Mouse (Mus musculus): ENCODE results near the gene Gramd1b. TPM values are rescaled to one million over a fixed set of nuclear protein-coding genes. Genes with fewer than 3 reads are reported as not detected.
A peak's percentile ranks its signal among the peaks of the same experiment; 100 is the strongest.

Gramd1b gene
- total RNA-seq, 1 experiment from 2014 or later: 22.2 TPM

DNA sequence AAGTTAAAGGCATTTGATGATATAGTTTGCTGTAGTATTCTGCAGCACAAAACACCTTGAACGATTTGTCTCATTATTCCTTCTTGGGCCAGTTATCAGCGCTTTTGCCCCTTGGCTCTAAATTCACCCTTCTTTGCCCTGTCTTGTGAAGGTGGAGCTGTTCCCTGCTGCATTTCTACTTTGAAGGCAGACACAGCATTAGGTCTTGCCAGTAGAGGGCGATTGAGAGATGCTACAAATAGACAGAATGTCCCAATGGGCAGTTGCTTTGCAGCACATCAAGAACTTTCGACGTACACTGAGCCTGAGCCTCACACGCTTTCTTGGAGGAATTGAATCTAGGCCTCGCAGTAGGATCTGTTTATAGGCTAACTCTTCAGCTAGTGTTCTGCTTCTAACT lies 180.5 kb downstream of the Gramd1b start:
- ATAC-seq (ENCODE audit: extremely low read depth, insufficient number of reproducible peaks, low FRiP score, poor library complexity, severe bottlenecking): peak; percentile 42; the same call in 1 of the 2 replicates

DNA sequence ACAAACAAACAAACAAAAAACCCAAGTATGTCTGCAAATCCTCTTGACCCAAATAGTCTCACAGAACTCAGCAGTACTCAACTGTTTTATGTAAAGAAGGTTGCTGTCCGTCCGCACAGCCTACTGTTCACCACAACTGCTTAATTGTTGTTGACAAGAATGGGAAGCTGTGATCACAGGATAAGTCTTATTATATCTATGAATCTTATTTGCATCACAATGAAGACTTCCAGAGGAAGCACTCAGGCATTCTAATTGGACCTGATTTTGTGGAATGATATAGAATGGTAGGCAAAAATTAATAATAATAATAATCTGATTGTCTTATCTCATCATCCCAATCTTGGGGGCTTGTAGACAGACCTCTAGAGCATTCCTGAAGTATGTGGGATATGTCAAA lies 181.1 kb downstream of the Gramd1b start:
- no peak for ATAC-seq (ENCODE audit: extremely low read depth, insufficient number of reproducible peaks, low FRiP score, poor library complexity, severe bottlenecking)

DNA sequence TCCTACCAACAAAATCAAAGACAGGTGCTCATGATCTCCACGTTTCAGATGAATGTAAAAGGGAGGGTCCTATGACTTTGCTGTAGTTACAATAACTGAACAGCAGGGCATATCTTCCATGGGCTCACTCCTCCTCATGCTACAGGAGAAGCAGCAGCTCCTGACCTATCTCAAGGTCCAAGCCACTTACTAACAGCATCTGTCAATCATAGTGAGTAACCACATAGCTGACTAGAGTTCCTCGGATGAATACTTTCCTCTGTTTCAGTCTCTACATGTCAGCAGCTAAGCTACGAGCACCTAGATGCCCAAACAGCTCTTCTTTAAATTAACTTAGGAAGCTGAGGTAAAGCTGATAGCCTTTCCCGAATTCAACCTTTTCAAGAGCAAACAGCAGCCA lies 181.6 kb downstream of the Gramd1b start:
- ATAC-seq (ENCODE audit: extremely low read depth, insufficient number of reproducible peaks, low FRiP score, poor library complexity, severe bottlenecking): no peak

DNA sequence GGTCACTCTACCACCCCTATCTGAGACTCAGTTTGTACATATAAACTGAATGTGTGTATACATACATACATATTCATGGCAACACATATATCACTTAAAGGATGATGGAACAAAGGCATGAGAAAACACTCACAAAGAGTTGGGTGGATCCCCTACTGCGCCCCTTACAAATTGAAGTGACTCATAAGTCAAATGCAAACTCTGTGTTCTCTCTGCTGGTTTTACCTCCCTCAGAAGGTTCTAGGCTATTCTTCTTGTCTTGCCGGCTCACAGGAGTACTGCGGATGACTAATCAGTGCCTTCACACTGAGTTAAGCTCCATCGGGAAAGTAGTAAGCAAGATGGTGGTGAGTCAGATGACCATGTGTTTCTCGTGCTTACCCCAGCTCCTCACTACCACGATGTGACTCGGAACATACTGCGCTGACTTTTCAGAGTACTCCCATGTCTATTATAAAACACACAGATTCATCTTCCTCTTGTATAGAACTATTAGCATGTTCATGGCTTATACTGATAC lies 182.4 kb downstream of the Gramd1b start:
- no peak for ATAC-seq (ENCODE audit: extremely low read depth, insufficient number of reproducible peaks, low FRiP score, poor library complexity, severe bottlenecking)

DNA sequence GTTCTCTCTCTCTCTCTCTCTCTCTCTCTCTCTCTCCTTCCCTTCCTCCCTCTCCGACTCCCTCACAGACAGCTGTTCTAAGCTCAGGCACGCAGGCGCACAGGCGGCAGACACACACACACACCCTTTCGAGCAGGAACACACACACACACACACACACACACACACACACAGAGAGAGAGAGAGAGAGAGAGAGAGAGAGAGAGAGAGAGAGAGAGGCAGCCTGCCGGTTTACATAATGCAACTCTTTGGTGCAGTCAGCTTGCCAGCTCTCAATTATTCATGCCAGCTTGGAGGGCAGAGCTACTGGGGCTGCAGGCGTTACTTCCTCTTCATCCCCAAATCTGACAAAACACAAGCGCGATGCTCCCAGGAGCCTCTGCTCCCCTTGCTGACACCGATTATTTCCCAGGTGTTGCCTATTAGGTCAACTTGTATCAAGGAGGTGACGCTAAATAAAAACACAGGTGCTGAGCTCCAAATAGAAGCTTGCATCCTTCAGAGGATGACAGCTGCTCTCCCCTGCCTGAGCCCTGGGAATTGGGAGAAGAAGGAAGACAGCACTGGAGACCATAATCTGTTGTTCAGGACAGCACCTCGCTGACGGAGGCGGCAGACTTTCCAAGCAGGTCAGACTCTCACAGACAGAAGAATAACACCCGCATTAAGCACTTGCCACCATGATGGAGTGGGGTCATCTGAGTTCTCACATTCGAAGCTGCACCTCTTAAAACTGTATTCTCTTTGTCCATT lies 184.8 kb downstream of the Gramd1b start:
- no peak for ATAC-seq (ENCODE audit: extremely low read depth, insufficient number of reproducible peaks, low FRiP score, poor library complexity, severe bottlenecking)

DNA sequence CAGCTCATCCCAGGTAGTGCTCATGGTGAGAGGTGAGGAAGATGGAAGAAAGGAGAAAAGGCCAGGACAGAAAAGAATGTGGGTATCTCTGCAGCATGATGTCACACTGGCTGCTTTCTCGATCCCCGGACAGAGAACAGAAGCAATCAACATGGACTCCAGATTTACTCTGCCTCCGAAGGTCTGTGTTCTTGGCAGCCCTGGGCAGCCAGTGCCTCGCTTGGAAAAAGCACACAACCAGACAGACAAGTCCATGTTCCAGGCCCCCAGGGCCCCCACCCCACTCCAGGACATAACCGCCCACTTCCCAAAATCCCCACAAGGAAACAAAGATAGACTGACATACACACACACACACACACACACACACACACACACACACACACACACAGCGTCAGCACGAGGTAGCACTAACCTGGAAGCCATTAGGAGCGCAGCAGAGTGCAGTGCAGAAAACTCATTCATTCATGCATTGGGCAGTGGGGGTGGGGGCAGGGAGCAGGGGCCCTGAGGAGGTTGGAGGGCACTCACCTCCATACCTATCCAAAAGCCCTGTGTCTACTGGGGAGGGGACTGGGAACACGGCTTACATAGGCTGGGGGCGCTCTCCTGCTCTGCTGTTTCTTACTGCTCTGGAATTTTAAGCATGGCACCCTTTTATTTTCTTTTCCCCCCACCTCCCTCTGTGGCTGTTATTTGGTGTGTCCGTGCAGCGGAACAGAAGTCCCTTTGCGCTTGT lies 185.5 kb downstream of the Gramd1b start:
- ATAC-seq (ENCODE audit: extremely low read depth, insufficient number of reproducible peaks, low FRiP score, poor library complexity, severe bottlenecking): no peak

DNA sequence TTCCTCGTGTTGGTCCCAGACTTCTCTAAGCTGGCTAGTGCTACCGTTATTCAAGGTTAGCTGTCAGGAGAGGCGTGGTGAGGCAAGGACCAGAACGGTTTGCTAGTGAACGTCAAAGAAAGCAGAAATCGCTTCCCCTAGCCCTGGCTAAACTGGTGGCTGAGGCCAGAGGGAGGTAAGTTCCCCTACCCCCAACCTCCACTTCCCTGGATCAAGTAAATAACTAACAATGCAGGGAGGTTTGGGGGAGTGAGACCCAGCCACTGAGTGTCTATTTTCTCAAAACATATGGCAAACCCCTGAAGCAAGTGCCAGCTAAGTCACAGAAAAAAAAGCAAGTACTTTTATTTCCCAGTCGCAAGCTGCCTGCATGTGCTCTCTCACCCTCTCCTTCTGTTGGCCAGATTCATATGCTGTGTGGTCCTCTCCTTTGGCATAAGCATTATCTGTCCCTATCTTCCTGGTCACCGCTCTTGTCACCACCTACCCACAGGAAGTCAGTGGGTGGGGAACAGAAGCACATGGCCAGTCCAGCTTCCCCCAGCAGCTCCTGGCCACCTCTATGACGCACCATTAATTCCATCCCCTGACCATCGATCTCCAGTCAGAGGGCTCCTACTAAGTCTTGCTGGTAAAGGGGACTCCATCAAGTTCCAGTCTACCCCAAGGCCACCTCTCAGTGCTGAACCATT lies 186.2 kb downstream of the Gramd1b start:
- ATAC-seq (ENCODE audit: extremely low read depth, insufficient number of reproducible peaks, low FRiP score, poor library complexity, severe bottlenecking): peak; percentile 36; the same call in 1 of the 2 replicates

DNA sequence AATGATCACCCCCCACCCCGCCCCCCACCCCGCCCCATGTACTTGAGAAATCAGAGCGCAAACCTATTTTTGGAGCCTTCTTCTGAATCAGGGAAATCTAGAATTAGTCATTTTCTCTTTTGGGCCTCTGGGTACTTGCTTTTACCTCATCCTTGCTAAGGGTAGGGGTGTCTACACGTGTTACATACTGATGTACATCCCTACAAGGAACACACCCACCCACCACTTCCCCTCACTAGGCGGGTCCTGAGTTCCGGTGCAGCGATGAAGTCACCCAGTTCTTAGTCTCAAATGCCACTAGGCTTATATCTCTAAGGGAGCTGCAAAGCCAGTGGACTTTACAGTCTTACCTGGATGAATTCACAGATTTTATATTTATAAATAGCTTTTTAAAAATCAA lies 187.4 kb downstream of the Gramd1b start:
- peak; percentile 45; the same call in 1 of the 2 replicates for ATAC-seq (ENCODE audit: extremely low read depth, insufficient number of reproducible peaks, low FRiP score, poor library complexity, severe bottlenecking)

DNA sequence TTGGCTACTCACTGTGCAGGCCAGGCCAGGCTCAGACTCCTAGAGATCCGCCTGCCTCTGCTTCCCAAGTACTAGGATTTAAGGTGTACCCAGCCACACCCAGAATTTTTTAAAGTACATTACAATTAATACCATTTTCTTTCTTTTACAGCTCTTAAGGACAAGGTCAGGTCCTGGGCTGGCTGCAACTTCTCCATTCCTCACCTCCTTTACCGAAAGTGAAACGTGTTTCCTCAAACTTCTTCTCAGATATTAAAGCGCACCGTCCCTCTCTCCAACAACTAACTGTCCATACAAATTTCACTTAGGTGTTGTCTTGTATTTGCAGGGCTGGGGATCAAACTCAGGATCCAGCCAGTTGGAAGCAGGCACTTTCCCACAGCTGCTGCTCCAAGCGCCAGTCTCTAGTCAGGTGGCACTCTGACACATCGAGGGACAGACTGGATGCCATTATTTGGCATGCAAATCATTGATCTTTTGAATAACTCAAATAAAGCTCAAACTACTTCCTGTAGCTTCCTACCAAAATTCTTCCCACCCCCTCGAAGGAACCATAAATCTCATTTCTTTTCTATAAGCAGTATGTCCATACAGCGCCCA lies 188.0 kb downstream of the Gramd1b start:
- no peak for ATAC-seq (ENCODE audit: extremely low read depth, insufficient number of reproducible peaks, low FRiP score, poor library complexity, severe bottlenecking)

DNA sequence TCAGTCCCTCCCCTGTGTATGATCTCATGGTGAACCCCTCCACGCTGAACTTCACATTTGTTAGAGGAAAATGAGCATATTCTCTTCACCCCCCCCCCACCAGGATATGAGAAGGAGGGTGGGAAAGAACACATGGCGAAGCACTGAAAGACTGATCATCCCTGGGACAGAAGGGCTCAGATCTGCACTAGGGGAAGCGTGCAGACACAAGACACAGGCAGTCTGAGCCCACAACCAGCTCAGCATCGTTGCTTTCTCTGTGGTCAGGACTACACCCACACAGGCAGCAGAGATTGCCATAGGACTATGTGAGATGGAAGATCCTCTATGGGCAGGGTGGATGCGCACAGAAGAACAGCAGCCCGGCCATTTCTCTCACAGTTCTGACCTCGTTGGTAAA lies 189.1 kb downstream of the Gramd1b start:
- ATAC-seq (ENCODE audit: extremely low read depth, insufficient number of reproducible peaks, low FRiP score, poor library complexity, severe bottlenecking): no peak

DNA sequence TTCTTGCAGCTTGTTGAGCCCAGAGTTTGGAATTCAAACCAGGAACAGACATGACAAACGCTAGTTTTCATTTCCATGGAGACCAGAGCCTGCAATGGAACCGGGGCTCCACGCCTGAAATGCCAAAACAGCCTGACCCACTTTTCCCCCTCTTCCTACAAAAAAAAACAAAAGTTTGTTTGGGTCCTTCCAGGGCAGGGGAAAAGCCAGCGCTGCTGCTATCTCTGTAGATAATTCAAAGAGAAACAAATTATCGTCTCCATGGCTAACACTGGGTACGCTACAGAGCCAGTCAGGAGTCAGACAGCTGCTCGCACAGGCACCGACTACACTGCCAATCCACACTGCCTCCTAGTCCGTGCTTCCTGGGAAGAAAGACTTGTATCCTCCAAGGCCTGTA lies 191.6 kb downstream of the Gramd1b start:
- no peak for ATAC-seq (ENCODE audit: extremely low read depth, insufficient number of reproducible peaks, low FRiP score, poor library complexity, severe bottlenecking)

DNA sequence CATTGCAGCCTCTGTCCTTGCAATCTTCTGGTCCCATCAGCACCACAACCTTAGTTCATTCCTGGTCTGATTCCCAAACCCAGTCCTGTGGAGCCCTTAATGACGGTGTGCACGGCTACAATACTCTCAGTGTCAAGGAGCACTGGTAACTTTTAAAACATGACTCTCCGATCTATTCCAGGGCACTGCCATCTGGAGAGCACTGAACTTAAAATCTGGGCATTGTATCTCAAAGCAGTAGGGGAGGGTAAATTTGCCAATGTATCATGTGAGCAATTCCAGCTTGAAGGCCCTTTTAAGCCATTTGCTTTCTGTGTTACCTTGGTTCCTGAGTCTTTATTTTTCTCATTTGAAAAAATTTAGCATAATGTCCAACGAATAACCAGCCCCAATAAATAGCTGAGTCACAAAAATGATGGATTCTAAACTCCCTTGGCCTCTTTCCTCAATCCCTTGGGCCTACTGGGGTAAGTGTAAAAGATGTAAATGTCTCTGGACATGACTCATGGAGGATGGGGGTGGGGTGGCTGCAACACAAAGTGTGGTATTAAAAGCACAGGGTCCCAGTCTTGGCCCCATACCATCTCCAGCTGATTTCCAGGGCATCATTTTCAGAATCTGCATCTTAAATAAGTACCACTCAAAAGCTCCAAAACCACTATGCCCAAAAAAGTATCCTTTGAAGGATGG lies 193.9 kb downstream of the Gramd1b start:
- ATAC-seq (ENCODE audit: extremely low read depth, insufficient number of reproducible peaks, low FRiP score, poor library complexity, severe bottlenecking): no peak

DNA sequence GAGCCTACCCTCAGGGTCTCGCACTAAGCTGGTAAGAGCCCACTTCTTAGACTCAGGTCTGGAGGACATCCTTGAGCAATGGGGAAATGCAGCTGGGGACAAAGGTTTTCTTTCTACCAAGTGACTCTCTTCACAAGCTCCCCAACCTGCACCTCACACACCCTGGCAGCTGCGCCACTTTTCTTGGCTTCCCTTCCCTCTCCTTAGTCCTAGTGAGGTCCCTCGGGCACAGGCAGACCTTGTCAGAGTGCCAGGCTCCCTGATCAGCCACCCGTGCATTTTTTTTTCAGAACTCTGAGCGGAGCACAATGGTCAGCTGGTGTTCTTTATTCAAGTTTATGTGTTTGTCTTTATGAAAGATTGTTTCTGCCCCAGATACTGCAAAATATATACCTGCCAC lies 194.5 kb downstream of the Gramd1b start:
- no peak for ATAC-seq (ENCODE audit: extremely low read depth, insufficient number of reproducible peaks, low FRiP score, poor library complexity, severe bottlenecking)

DNA sequence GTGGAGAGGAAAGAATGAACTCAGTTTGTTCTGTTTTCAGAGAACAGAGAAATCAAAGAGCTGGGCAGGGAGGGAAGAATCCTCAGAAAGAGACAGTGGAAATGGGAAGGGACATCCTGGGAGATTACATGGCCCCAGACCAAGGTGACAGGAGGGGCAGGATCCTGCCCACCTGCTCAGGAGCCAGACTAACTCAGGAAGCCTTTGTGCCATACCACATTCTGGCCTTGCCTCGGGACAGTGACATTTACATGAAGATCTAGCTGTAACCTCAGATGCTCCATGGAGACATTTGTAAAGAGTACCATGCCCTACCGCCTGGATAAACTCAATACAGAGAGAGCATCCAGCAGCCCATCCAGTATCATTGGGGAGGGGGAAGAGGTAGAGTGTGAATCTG lies 196.6 kb downstream of the Gramd1b start:
- ATAC-seq (ENCODE audit: extremely low read depth, insufficient number of reproducible peaks, low FRiP score, poor library complexity, severe bottlenecking): no peak

DNA sequence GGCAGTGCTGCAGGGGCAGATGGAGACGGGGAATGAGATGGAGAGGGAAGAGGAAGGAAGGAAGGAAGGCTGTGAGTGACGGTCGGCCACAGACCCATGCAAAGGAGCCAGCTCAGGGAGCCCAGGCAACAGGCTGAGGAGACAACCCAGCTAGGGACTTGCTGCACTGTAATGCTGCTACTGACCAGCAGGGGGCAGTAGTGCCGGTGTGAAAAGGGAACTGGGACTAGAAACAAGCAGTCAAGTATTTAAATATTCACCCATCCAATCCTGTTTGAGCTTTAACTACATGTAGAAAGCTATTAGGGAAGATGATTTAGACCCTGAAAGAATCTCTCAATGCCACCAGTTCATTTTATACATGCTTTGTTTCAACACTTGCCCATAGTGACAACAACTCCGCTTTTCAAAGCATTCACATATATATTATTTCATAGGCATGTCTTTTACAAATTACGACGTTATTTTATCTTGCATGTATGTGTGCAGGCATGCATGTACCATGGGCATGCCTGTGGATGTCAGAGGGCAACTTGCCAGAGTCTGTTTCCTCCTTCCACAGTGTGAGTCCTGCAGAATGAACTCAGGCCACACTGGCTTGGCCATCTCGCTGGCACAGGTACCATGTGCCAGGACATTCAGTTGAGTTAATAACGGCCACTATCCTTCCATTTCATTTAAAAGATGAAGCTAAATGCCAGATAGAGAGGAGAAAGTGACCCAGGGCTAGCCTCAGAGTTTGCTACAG lies 197.4 kb downstream of the Gramd1b start:
- ATAC-seq (ENCODE audit: extremely low read depth, insufficient number of reproducible peaks, low FRiP score, poor library complexity, severe bottlenecking): peak; percentile 61

DNA sequence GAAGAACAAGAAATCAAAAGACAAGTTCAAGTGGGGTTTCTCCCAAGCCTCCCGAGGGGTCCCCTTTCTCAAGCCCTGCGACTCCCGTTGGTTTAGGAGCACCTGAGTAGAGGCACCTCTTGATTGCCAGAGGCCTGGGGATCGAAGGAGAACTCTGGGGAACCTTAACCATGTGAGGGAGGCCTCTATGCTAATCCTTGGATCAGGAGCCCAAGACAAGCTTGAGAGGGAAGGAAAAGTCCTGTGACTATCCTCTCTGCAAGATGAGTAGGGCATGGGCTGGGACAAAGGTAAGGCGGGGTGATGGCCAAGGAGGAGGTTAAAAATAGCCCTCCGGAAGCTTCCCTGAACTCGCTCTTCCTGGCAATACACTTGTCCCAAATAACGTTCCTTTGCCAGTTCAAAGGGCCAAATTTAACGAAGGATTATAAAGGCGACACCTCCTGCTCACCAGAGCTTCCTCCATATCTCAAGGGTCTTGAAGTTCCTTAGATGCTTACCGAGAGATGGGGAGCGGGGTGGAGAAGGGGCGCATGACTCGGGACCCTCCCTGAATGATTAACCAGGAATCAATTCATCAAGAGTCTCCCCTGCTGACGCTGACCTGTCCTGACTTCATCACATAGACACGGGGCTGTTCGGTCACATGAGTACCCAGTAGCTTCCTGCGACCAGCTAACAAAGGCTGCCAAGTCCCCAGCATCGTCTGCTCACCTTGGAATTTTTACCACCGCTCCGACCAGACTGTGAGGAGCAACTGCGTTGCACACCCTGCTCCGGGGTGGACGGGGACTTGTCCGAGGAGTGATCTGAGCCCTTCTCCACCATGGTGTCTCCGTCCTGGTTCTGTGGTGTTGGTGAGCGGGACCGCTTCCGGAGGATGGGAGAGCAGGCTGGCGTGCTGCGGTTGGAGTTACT lies 198.2 kb downstream of the Gramd1b start:
- ATAC-seq (ENCODE audit: extremely low read depth, insufficient number of reproducible peaks, low FRiP score, poor library complexity, severe bottlenecking): no peak

DNA sequence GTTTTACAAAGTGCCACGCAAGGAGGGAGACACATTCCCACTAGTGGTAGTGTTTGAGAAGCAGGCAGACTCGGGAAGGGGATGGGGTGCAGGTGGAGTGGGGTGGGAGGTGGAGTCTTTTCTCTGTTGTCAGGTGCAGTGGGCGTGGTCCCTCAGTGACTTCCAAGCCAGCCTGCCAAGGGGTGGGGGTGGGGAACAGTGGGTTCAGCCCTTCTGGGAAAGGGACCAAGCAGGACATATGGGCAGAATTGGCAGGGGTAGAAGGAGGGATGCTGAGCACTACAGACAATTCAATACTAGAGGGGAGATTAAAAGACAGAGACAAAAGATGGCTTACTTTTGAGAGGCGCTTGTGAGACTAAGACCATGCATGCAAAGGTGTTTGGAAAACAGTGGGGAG lies 198.9 kb downstream of the Gramd1b start:
- ATAC-seq (ENCODE audit: extremely low read depth, insufficient number of reproducible peaks, low FRiP score, poor library complexity, severe bottlenecking): no peak

All from neutrophil, adult 5-6 weeks (primary cell).